Mouse (Mus musculus) cerebellum, adult 2 months (tissue): ENCODE data around the gene Nxn.

Experiments
- CTCF ChIP-seq: fragments of 200-500 bp; IDR thresholded peaks from 2 replicates; pipeline ENCODE4 v1.5.1; 2011; ENCODE audit warnings: low read depth, mild to moderate bottlenecking, control low read depth, low read length, moderate library complexity, borderline replicate concordance; ENCODE audit not compliant: insufficient read depth
- POLR2A ChIP-seq: fragments of 200-500 bp; IDR thresholded peaks from 2 replicates; pipeline ENCODE4 v1.6.1; 2011; ENCODE audit warnings: low read length, control low read depth, borderline replicate concordance; ENCODE audit not compliant: insufficient read depth

DNA sequence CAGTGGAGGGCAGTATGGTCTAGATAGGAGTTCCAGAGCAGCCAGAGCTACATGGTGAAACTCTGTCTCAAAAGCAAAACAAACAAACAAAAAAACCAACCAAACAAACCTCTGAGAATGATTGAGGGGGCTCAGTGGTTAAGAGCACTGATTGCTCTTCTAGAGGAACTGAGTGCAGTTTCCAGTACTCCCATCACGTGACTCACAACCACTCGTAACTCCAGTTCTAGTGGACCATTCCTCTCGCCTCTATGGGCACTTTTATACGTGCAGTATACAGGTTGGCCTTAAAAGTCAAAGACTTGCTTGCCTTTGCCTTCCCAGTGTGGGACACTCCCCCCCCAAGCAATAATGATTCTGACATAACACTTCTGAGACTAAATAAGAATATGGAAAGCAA, 6.2 kb upstream of the Nxn start:
- TF ChIP-seq CTCF (no peak), POLR2A (no peak)
